Mouse (Mus musculus) brain, embryonic 14.5 days (tissue): ENCODE results near the gene Ribc2.

Experiments used
- CTCF ChIP-seq: fragments of 200-500 bp; IDR thresholded peaks from 2 replicates; pipeline ENCODE4 v1.5.1; 2012; ENCODE audit warnings: inconsistent platforms, mild to moderate bottlenecking, moderate library complexity, borderline replicate concordance; ENCODE audit not compliant: insufficient read depth, insufficient read length; ENCODE audit errors: extremely low read depth
- POLR2A ChIP-seq: fragments of 200-500 bp; IDR thresholded peaks from 2 replicates; pipeline ENCODE4 v1.6.1; 2012; ENCODE audit warnings: mild to moderate bottlenecking, inconsistent platforms, borderline replicate concordance; ENCODE audit not compliant: poor library complexity, insufficient read depth, insufficient read length, severe bottlenecking; ENCODE audit errors: extremely low read depth

DNA sequence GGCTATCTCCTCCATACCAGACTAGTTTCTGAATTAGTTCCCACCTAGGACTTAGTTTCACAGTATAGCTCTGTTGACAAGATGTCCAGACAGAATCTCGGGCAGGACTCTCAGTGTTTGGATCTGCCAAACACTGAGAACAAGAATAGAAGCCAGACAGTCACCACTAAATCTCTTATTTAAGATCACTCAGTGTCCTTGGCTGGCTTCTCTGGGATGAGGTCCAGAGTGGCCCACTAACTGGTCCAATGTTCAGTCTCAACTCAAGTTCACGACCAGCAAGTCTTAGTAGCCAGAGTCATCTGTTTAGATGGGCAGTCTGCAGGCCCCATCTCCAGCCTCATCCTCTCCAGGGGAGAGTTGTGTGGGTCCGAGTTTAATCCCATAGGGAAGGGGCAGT is 20.7 kb downstream of the Ribc2 start:
- no peak for TF ChIP-seq CTCF
- no peak for TF ChIP-seq POLR2A
